Mouse (Mus musculus) Patski (cell line): ENCODE results near the gene Drc7. TPM values are rescaled to one million over a fixed set of nuclear protein-coding genes. Genes with fewer than 3 reads are reported as not detected.

Experiments used
- ATAC-seq: fragments of 100-300 bp; one replicate; pipeline ENCODE4 v1.8.0; 2021
- CTCF ChIA-PET: fragments of 350-600 bp; sonication (Branson Sonifier 250); formaldehyde crosslinking; loops from one replicate; lab custom pipeline; 2022; ENCODE audit warnings: inconsistent platforms; lab: Charles Lee
- POLR2A ChIA-PET: fragments of 350-600 bp; sonication (Branson Sonifier 250); formaldehyde crosslinking; loops from one replicate; lab custom pipeline; 2022; ENCODE audit warnings: antibody characterized with exemption, inconsistent platforms; lab: Charles Lee
- DNase-seq: peaks from one replicate; pipeline ENCODE4 v3.0.0-alpha.2; 2011; ENCODE audit warnings: low read depth, low spot score
- H3K27me3 ChIP-seq: fragments of 371-371 bp; one replicate; pipeline ENCODE4 v1.5.1; 2021
- CTCF ChIP-seq: fragments of 100-300 bp; IDR thresholded peaks from one replicate; pipeline ENCODE4 v1.5.1; 2021
- in situ Hi-C: fragments of 300-500 bp; cut with MboI; formaldehyde crosslinking; loops from 3 replicates; pipeline ENCODE4 v1.11.1; 2018; ENCODE audit warnings: low pct_unique_long_range_greater_than_20kb, mixed read lengths
- polyA plus RNA-seq: library from polyadenylated mRNA; unstranded; gene quantifications from one replicate; pipeline ENCODE4 v1.2.3, GENCODE M21; 2021

The Drc7 gene
- polyA plus RNA-seq, 1 experiment from 2014 or later, result 0.33 TPM

DNA sequence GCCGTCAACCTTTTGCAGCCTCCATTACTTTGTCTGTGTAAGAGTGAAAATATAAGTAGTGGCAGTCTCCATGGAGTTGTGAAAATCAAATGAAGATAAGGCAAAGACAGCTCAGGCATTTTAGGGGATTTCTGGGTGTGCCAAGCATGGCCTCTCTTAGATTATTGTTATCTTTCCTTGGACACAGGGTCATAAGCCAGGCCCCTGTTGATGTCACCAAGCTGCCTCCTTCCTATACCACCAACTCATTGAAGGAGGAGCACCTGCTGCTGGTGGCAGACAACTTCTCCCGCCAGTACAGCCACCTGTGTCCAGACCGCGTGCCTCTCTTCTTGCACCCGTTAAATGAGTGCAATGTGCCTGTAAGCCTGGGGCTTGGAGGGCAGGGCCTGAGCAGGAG, 1.5 kb downstream of the Drc7 start:
- in situ Hi-C loops, result no loop called here
- ChIA-PET CTCF (interaction anchor here (1.2 kb wide), 1 partner anchor 11 kb away, joined by 3 read pairs; no protein-coding TSS in a partner anchor), POLR2A (no interaction called here)
- no peak for TF ChIP-seq CTCF
- DNase-seq (no peak), ATAC-seq (no peak)
- peaks cover 6% of the 10 kb centered on the region for H3K27me3 ChIP-seq

DNA sequence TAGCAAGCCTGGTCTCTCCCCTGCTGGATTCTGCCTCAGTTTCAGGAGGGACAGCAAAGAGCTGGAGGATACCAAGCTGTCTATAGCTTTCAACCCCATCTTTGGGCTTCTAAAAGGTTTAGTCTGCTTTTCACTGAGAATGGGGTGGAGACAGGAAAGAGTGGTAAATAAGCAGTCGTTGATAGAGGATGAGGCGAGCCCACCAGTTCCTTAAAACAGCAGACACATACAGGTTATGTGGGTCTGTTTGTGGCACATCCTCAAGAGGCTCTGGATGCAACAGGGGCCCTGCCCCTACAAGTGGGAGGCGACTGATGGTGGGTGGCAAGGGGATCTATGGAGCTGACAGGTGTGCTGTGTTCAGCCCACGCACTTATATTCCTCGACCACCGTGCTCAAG, 3.8 kb downstream of the Drc7 start:
- POLR2A ChIA-PET, result no interaction called here

DNA sequence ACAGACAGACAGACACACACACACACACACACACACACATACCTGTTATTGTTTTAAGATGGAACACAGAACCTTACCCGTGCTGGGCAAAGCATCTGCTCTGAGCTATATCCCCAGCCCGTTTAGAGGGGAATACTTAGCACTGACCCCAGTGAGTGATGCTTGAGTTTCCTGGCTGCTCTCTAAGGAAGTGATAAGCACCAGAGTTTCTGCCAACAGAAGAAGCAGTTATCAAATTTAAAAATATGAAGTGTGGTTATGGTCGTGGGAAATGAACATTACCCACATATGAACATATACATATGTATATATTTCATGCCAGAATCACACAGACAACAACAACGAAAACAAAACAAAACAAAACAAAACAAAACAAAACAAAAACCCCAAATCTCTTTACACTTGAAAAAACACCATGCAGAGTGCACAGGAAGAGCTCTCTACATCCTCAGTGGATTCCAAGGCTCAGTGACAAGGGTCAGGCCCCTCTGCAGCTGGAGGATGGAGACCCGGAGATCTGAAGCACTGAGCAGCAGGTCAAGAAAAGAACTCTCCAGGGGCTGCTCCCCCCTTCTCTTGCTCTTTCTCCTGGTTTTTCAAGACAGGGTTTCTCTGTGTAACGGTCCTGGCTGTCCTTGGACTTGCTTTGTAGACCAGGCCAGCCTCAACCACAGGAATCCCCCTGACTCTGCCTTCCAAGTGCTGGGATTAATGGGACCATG, 5.1 kb downstream of the Drc7 start:
- no peak for TF ChIP-seq CTCF
- in situ Hi-C loops, result no loop called here
- CTCF ChIA-PET, result no interaction called here
- POLR2A ChIA-PET, result no interaction called here
- no peaks in the 10 kb centered on the region for H3K27me3 ChIP-seq
- DNase-seq (no peak), ATAC-seq (no peak)

More for the DNA sequence above, 3.8 kb downstream of the Drc7 start:
- in situ Hi-C loops, result no loop called here
- no peak for ATAC-seq
- no peak for TF ChIP-seq CTCF
- peaks cover 6% of the 10 kb centered on the region for H3K27me3 ChIP-seq
- no peak for DNase-seq
- CTCF ChIA-PET, result interaction anchor here (2.3 kb wide), 1 partner anchor 14 kb away, joined by 5 read pairs; no protein-coding TSS in a partner anchor

DNA sequence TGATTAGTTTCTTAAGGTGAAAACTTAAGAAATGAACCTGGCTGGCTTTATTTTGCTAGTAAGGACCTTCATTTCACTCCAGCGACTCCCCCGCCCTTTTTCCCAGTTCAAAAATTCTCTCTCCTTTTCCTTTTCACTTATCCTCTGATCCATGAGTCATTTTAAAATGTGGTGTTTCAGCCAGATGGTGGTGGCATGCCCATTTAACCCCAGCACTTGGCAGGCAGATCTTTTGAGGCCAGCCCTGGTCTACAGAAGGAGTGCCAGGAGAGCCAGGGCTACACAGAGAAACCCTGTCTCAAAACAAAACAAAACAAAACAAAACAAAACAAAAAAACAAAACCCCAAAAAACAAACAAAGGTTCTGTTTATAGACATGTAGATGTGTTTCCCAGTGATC, 9.6 kb downstream of the Drc7 start:
- no peak for DNase-seq
- no peaks in the 10 kb centered on the region for H3K27me3 ChIP-seq
- CTCF ChIA-PET, result interaction anchor here (0.7 to 2.1 kb wide), 3 partner anchors 11 to 114 kb away, joined by 4 to 7 read pairs (median 4); no protein-coding TSS in a partner anchor
- peak; percentile 44 for ATAC-seq
- no peak for TF ChIP-seq CTCF
- POLR2A ChIA-PET, result interaction anchor here (0.6 kb wide), 1 partner anchor 241 kb away, joined by 4 read pairs; no protein-coding TSS in a partner anchor
- in situ Hi-C loops, result no loop called here

DNA sequence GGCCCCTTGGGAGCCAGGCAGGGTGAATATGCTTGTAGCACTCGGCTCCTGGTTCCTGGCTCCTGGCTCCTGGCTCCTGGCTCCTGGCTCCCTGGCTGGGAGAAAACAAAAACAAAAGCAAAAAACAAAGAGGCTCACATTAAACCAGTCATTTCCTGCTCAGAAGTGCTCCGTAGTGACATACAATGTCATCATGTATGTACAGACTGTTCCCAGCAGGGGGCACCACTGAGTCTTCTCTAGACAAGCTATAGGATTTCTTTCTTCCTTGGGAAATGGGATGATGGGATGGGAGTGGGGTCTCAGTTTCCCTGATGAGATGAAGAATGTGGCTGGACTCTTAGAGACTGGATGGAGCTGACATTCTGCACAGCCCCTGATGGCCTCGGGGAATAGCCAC, 12.7 kb downstream of the Drc7 start:
- no peaks in the 10 kb centered on the region for H3K27me3 ChIP-seq
- TF ChIP-seq CTCF, result no peak
- ATAC-seq, result no peak
- DNase-seq, result no peak
- in situ Hi-C loops, result no loop called here
- ChIA-PET POLR2A (no interaction called here), CTCF (interaction anchor here (1.6 kb wide), 1 partner anchor 11 kb away, joined by 3 read pairs; no protein-coding TSS in a partner anchor)

DNA sequence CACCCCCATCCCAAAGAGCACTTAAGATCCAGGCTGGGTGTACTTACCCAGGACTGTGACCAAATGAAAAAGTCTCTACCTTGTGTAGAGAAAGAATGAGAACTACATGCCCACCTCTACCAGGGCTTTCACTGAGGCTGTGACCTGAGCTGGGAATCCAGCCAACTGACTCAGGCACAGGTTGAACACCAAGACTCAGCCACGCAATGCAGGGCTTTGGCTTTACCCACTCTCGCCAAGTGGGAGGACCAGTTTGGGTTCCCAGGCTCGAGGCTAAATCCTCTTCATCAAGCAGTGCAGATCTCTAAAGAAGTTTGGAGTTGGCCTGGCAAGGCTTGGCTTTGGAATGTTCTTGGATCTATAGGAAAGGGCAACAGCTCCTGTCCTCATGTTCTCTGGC, 20.6 kb downstream of the Drc7 start:
- ChIA-PET POLR2A (no interaction called here), CTCF (interaction anchor here (1.4 kb wide), 1 partner anchor 23 kb away, joined by 3 read pairs; no protein-coding TSS in a partner anchor)
- no peak for TF ChIP-seq CTCF
- ATAC-seq (no peak), DNase-seq (no peak)
- H3K27me3 ChIP-seq, result no peaks in the 10 kb centered on the region
- in situ Hi-C loops, result no loop called here

DNA sequence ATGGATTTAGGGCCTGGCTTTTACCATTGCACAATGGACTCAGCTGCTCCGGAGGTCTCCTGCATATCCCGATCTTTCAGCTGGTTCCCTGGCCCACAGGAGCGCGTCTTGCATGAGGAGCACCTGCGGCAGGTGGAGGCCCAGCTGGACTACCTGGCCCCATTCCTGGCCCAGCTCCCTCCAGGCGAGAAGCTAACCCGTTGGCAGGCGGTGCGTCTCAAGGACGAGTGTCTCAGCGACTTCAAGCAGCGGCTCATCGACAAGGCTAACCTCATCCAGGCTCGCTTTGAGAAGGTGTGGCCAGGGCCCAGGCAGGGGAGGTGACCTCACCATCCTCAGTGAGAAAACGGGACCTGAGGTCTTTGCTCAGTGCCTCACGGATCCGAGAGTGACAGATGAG, 21.2 kb downstream of the Drc7 start:
- ChIA-PET CTCF (interaction anchor here (1.4 kb wide), 1 partner anchor 22 kb away, joined by 3 read pairs; no protein-coding TSS in a partner anchor), POLR2A (no interaction called here)
- DNase-seq (no peak), ATAC-seq (no peak)
- H3K27me3 ChIP-seq, result no peaks in the 10 kb centered on the region
- TF ChIP-seq CTCF, result no peak
- in situ Hi-C loops, result no loop called here

DNA sequence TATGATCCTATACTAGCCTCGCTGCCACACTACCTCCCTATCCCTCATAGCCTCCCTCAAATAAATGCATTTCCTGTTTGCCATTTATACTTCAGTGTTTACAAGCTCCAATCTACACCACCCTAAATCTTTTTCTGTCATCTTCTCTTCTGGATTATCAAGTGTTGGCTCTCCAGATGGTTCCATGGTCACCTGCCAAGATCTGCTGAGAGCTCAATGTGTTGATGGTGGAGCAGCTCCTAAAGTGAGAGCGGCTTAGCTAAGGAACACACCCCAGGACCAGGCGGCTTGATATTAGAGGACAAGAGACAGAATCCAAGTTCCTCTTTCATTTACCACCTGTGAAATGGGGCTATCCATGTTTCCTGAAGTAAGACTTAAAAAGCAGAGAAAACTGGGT, 23.2 kb downstream of the Drc7 start:
- ChIA-PET POLR2A (interaction anchor here (0.6 kb wide), 1 partner anchor 58 kb away, joined by 3 read pairs; no protein-coding TSS in a partner anchor), CTCF (interaction anchor here (1.2 to 1.4 kb wide), 2 partner anchors 13 to 129 kb away, joined by 3 to 4 read pairs; no protein-coding TSS in a partner anchor)
- ATAC-seq, result no peak
- DNase-seq, result no peak
- in situ Hi-C loops, result no loop called here
- no peak for TF ChIP-seq CTCF
- no peaks in the 10 kb centered on the region for H3K27me3 ChIP-seq

DNA sequence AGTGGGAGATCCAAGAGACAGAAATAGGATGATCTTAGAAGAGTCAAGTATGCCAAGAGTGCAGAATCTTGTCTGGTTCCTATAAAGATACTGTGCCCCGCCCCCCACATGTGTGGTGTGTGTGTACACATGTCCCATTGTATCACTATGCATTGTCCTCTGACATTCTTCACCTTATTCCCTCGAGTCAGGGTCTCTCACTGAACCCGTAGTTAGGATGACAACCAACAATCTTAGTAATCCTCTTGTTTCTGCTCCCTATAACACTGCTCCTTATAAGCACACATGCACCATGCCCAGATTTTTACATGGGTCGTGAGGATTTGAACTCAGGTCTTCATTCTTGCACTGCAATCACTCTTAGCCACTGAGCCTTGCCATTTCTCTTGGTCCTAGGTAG, 24.4 kb downstream of the Drc7 start:
- DNase-seq, result no peak
- ChIA-PET CTCF (no interaction called here), POLR2A (no interaction called here)
- no peak for ATAC-seq
- no peak for TF ChIP-seq CTCF
- in situ Hi-C loops, result no loop called here
- H3K27me3 ChIP-seq, result no peaks in the 10 kb centered on the region

DNA sequence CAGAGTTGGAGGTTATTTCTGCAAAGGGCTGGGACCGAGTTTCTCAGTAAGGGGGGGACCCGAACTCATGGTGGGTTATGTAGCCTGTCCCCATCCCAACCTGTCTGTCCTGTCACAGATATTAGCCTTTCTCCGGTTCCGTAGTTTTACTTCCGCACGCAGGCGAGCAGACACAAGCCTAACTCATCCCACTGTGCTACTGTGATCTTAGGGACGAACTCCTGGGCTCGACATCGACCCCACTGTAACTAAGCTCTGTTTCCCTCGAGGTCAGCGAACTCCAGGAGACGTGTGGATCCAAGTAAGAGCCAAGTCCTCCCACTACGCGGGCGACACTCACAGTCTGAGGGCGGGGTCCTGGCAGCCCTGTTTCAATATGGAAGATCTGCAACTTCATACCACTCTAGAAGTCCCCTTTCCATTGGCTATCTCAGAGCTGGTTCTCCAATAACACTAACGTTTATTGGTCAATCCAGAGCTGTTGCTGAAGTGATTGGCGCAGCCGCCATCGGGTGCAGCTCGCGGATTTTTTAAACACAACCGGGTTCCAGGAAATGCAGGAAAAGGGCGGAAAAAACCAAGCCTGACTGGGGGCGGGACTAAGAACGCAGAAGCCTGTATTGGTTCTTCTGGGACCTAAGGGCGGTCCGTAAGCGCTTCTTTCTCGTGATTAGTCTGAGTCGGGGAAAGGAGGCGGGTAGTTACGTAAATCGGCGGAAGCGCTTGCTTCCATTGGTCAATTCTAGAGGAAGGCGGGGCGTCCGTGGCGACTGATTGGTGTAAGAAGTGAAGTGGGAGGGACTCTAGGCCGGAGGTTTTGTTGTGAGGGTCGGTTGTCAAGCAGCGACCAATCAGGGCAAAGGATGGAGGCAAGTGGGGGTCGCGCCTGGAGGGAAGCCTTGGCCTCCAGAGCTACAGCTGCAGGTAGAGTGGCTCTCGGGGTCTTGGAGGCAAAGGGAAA, 25.8 kb downstream of the Drc7 start, which contains the start of gene Katnb1:
Gene Katnb1 (plus strand): TSS at position 806 of the 961 bp plus-strand sequence.
- POLR2A ChIA-PET, result no interaction called here
- ATAC-seq (peak; percentile 95), DNase-seq (peak; percentile 100)
- no peaks in the 10 kb centered on the region for H3K27me3 ChIP-seq
- in situ Hi-C loops, result loop anchor here (5.0 kb wide), 1 partner anchor 133 kb away; no protein-coding TSS in a partner anchor
- CTCF ChIA-PET, result interaction anchor here (0.6 to 2.5 kb wide), 5 partner anchors 11 to 133 kb away, joined by 3 to 10 read pairs (median 3); no protein-coding TSS in a partner anchor
- TF ChIP-seq CTCF, result no peak
